Mouse (Mus musculus): Measurements from ENCODE around the gene Pcx. TPM values are rescaled to one million over a fixed set of nuclear protein-coding genes. Genes with fewer than 3 reads are reported as not detected.

Gene Pcx
- polyA plus RNA-seq, 1 experiment = 1.0 TPM

GRCm38 (mm10) chr19:4624006-4624405 is 113.7 kb downstream of the Pcx start:
- peaks cover 3% of the 10 kb centered on the region for H3K27me3 ChIP-seq (replicated peaks)
- peaks cover 30% of the 10 kb centered on the region for H3K4me1 ChIP-seq
- H3K36me3 ChIP-seq (replicated peaks; ENCODE audit: low read length) = peaks cover 37% of the 10 kb centered on the region
- peak overlapping the region; percentile 4 for H3K4me3 ChIP-seq (replicated peaks)
- H3K9me3 ChIP-seq = no peaks in the 10 kb centered on the region
- TF ChIP-seq GATA1 (IDR thresholded peaks at IDR 0.05; ENCODE audit: borderline replicate concordance, low read length) (no peak), FLI1 (IDR thresholded peaks at IDR 0.05; ENCODE audit: low read length) (no peak)

DNA sequence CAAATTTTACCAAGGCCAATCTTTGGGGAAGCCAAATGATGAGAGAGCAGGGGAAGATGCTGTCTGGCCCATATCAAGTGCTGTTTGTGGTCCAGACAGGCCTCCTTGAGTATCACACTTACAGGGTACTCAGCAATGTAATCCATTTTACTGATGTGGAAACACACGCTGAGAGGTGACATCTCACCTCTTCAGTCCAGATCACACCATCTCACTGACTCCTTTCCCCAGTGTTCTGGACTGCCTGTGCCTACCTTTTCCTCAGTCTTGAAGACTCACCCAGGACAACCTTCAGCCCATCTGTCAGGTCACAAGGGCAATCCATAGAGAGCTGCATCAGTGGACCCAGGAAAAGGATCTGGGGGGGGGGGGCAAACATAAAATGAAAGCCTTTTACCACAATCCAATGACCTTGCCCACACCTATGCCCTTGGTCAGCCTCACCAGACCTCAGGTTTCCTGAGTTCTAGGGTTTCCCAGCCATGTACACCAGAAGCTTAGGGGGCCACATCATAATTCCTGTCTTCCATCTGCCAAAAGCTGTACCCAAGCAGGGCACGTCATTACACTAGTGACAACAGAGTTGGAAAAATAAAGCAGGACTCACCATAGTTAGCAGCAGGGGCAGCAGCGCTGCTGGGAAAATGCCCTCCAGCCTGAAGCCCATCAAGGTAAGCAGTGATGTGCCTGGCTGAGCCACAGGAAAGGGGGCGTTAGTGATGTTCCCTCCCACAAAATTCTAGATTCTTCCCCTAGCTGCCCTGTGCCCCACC is 114.3 kb downstream of the Pcx start:
- TF ChIP-seq FLI1 (IDR thresholded peaks at IDR 0.05; ENCODE audit: low read length) (no peak), GATA1 (IDR thresholded peaks at IDR 0.05; ENCODE audit: borderline replicate concordance, low read length) (no peak)
- Histone ChIP-seq H3K4me1 (peaks cover 30% of the 10 kb centered on the region), H3K9me3 (no peaks in the 10 kb centered on the region)

DNA sequence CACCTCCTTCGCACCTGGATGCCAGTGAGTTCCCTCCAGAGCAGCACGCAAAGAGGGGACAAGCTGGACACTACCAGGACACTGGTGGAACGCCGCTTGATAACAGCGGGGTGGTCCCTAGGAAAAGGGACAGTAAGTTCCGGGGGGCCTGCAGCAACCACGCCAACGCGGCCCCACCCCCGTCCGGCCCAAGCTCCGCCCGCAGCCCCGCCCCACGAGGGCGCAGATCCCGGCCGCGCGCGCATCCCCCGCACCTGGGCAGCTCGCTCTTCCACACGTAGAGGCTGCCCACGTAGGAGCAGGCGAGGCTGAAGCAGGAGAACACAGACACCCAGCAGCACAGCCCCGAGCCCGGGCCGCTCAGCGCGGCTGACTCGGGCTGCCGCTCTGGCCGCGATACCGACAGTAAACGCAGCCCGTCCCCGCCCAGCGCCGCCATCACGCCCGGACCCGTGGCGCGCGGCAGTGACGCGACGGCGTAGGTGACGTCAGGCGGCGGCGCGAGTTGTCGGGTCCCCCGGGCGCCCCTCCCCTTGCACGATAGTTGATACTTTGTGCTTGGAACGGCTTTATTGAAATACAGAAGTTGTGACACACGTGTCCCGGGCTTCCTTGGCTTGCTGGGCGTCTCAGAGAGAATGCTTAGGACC is 115.0 kb downstream of the Pcx start, which contains the start of gene Rce1:
Gene Rce1 (minus strand): TSS at position 463 of the 650 bp plus-strand sequence.
- TF ChIP-seq FLI1 (IDR thresholded peaks at IDR 0.05; ENCODE audit: low read length) = no peak
- no peak for TF ChIP-seq GATA1 (IDR thresholded peaks at IDR 0.05; ENCODE audit: borderline replicate concordance, low read length)
- Histone ChIP-seq H3K27me3 (replicated peaks) (no peaks in the 10 kb centered on the region), H3K4me1 (peaks cover 30% of the 10 kb centered on the region), H3K9me3 (no peaks in the 10 kb centered on the region), H3K36me3 (replicated peaks; ENCODE audit: low read length) (peaks cover 37% of the 10 kb centered on the region), H3K4me3 (replicated peaks) (peak within 1 kb of the TSS; percentile 98)

More for the DNA sequence above, 114.3 kb downstream of the Pcx start:
- Histone ChIP-seq H3K27me3 (replicated peaks) (no peaks in the 10 kb centered on the region), H3K4me3 (replicated peaks) (peak overlapping the region; percentile 98), H3K36me3 (replicated peaks; ENCODE audit: low read length) (peaks cover 37% of the 10 kb centered on the region)

DNA sequence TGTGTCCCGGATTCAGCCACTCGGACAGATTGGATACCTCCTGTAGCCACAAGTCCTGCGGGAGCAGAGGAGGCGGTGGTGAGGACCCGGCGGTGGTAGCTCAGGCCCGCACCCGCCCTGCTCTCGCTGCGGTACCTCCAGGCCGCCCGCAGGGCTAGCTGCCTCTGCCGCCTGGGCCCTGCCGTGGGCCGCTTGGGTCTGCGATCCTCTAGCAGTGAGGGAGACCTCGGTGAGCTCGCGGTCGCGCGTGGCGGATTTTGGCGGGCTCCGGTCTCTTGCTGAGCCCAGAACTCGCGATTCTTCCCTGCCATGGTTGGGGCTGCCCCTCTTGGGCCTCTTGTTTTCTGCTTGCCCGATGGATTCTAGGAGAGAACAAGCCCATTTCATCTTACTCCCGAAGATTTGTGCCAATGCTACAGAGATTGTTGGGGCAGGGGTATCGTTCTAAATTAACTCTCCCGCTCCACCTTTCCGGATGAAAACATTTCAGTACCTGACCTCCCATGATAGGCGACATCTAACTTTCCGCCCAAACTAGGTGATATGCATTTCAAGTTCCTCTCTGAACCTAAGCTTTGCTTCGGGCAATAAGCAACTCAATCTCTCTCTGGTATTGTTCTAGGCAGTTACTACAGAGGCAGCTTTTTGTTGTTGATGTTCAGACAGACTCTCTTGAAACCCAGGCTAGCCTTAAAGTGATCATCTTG is 115.7 kb downstream of the Pcx start:
- Histone ChIP-seq H3K9me3 (no peaks in the 10 kb centered on the region), H3K36me3 (replicated peaks; ENCODE audit: low read length) (peaks cover 31% of the 10 kb centered on the region), H3K4me1 (peaks cover 30% of the 10 kb centered on the region), H3K27me3 (replicated peaks) (no peaks in the 10 kb centered on the region), H3K4me3 (replicated peaks) (peak overlapping the region; percentile 98)
- TF ChIP-seq FLI1 (IDR thresholded peaks at IDR 0.05; ENCODE audit: low read length) (no peak), GATA1 (IDR thresholded peaks at IDR 0.05; ENCODE audit: borderline replicate concordance, low read length) (no peak)

DNA sequence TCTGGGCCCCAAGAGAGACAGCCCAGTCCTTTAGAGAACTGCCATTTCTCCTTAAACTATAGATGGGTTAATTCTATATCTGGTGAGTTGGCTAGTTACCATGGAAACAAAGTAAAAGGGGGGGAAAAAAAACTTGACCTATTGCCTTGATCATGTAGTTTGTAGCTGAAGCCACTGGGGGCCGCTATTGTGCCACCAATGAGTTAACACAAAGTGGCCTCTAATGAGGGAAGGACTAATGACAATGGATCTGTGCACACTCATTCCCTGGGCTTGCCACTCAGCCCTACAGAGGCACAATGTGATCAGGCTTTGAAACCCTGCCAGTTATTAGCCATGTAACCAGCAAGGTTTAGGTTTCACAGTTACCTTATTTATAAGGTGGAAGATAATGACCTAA is 118.5 kb downstream of the Pcx start:
- Histone ChIP-seq H3K36me3 (replicated peaks; ENCODE audit: low read length) (peaks cover 4% of the 10 kb centered on the region), H3K27me3 (replicated peaks) (peaks cover 2% of the 10 kb centered on the region), H3K9me3 (no peaks in the 10 kb centered on the region), H3K4me3 (replicated peaks) (no peak overlapping the region), H3K4me1 (peaks cover 25% of the 10 kb centered on the region)
- TF ChIP-seq GATA1 (IDR thresholded peaks at IDR 0.05; ENCODE audit: borderline replicate concordance, low read length) = no peak
- no peak for TF ChIP-seq FLI1 (IDR thresholded peaks at IDR 0.05; ENCODE audit: low read length)

DNA sequence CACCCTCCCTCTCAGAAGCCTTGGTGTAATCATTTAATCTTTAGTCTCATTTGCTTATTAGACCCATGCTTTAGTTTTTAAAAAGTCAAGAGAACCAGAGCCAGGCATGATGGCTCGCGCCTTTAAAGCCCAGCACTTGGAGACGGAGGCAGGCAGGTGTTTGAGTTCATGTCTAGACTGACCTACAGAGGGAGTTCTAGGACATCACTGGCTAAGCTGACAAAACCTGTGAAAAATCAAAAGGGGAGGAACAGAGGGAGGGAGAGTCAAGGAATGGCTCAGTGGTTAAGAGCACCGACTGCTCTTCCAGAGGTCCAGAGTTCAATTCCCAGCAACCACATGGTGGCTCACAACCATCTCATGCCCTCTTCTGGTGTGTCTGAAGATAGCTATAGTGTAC is 125.7 kb downstream of the Pcx start:
- Histone ChIP-seq H3K9me3 (no peaks in the 10 kb centered on the region), H3K36me3 (replicated peaks; ENCODE audit: low read length) (no peaks in the 10 kb centered on the region), H3K4me3 (replicated peaks) (no peak overlapping the region), H3K27me3 (replicated peaks) (peaks cover 33% of the 10 kb centered on the region), H3K4me1 (no peaks in the 10 kb centered on the region)
- TF ChIP-seq FLI1 (IDR thresholded peaks at IDR 0.05; ENCODE audit: low read length) (no peak), GATA1 (IDR thresholded peaks at IDR 0.05; ENCODE audit: borderline replicate concordance, low read length) (no peak)

GRCm38 (mm10) chr19:4644271-4644670 is 134.0 kb downstream of the Pcx start:
- TF ChIP-seq GATA1 (IDR thresholded peaks at IDR 0.05; ENCODE audit: borderline replicate concordance, low read length) = no peak
- Histone ChIP-seq H3K36me3 (replicated peaks; ENCODE audit: low read length) (no peaks in the 10 kb centered on the region), H3K27me3 (replicated peaks) (peaks cover 44% of the 10 kb centered on the region)

GRCm38 (mm10) chr19:4646917-4647492 is 136.7 kb downstream of the Pcx start:
- H3K9me3 ChIP-seq = no peaks in the 10 kb centered on the region
- H3K4me1 ChIP-seq = no peaks in the 10 kb centered on the region
- no peak overlapping the region for H3K4me3 ChIP-seq (replicated peaks)
- H3K27me3 ChIP-seq (replicated peaks) = peaks cover 45% of the 10 kb centered on the region
- no peaks in the 10 kb centered on the region for H3K36me3 ChIP-seq (replicated peaks; ENCODE audit: low read length)
- TF ChIP-seq GATA1 (IDR thresholded peaks at IDR 0.05; ENCODE audit: borderline replicate concordance, low read length) (no peak), FLI1 (IDR thresholded peaks at IDR 0.05; ENCODE audit: low read length) (no peak)

More at GRCm38 (mm10) chr19:4644271-4644670, 134.0 kb downstream of the Pcx start:
- no peak overlapping the region for H3K4me3 ChIP-seq (replicated peaks)
- no peaks in the 10 kb centered on the region for H3K4me1 ChIP-seq
- no peaks in the 10 kb centered on the region for H3K9me3 ChIP-seq

GRCm38 (mm10) chr19:4658156-4658555 is 147.9 kb downstream of the Pcx start:
- no peaks in the 10 kb centered on the region for H3K36me3 ChIP-seq (replicated peaks; ENCODE audit: low read length)
- H3K9me3 ChIP-seq = no peaks in the 10 kb centered on the region
- no peaks in the 10 kb centered on the region for H3K4me1 ChIP-seq
- H3K27me3 ChIP-seq (replicated peaks) = peaks cover 14% of the 10 kb centered on the region
- no peak overlapping the region for H3K4me3 ChIP-seq (replicated peaks)
- TF ChIP-seq FLI1 (IDR thresholded peaks at IDR 0.05; ENCODE audit: low read length) = no peak
- no peak for TF ChIP-seq GATA1 (IDR thresholded peaks at IDR 0.05; ENCODE audit: borderline replicate concordance, low read length)

All from megakaryocyte, embryonic 14.5 days (primary cell).